Mouse (Mus musculus) left cerebral cortex, postnatal 14 days (tissue): ENCODE results near the gene Nsd1. TPM values are rescaled to one million over a fixed set of nuclear protein-coding genes. Genes with fewer than 3 reads are reported as not detected.

Experiments
- DNase-seq, 2 experiments: peaks; one replicate each; pipeline ENCODE4 v3.0.0; 2021 to 2022; ENCODE audit warnings: low spot score in 2 of 2, mixed read lengths in 1 of 2
- intact Hi-C: fragments of 180-260 bp; cut with DNase I; formaldehyde crosslinking; loops from one replicate; pipeline ENCODE4 v1.15.1; 2025
- total RNA-seq, 2 experiments: library from RNA; stranded (reverse); gene quantifications; 2 replicates each; pipeline ENCODE4 v1.2.3; 2021

The Nsd1 gene
- total RNA-seq, 2 experiments from 2014 or later = 135 to 140 TPM

DNA sequence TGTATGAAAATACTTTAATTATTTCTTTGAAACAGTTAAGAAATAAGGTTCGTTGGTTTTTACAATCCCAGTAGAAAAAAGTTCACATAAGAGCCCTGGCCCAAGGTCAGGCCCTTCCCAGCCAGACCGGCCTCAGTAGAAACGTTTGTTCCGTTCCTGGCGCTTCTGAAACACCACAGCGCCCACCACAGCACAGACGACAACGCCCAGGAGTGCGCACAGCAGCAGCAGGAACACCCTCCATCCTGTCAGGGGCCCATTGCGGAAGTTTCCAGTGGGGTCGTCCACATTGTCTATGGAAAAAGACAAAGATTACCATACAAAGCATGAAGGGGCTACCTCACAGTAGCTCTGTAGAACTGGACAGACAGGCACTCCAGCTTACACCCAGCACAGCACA, 137.2 kb downstream of the Nsd1 start:
- intact Hi-C loops = no loop called here
- no peak for DNase-seq

DNA sequence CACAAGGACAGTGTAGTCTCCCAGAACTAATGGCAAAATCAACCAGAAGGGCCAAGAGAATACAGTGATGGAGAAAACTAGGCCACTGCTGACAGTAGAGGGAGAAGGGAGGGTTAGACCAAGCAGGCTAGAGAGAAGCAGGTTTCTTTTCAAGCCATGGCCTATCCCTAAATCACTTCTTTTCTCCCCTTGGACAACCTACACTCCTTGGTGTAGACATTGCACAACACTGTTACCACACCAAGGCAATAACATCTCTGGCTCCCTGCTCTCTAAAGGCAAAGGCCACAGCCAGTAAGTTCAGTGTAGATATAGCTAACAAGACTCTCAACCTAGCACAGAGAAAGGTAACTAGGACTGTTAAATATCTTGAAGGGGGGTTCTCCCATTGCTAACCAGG, 151.6 kb downstream of the Nsd1 start:
- intact Hi-C loops = no loop called here
- no peak for DNase-seq

- no peak for DNase-seq
- intact Hi-C loops = no loop called here
These were observed 152.4 kb downstream of the Nsd1 start for GRCm38 (mm10) chr13:55361974-55362452.

GRCm38 (mm10) chr13:55362453-55363060, 153.0 kb downstream of the Nsd1 start, which contains the start of gene Lman2:
TSS of gene Lman2 (minus strand) at chr13:55362783.
- intact Hi-C loops = no loop called here
- DNase-seq = peak; percentile 98 to 99

Other genes starting within 250 kb of the Nsd1 start
- gene Hk3, start 188.4 kb upstream of the Nsd1 start, total RNA-seq = 1 to 10 TPM; 1.3 to 1.8 TPM
- gene Uimc1, start 109.5 kb upstream of the Nsd1 start, total RNA-seq = 10 to 100 TPM; 14.3 TPM
- gene Zfp346, start 104.5 kb upstream of the Nsd1 start, total RNA-seq = 10 to 100 TPM; 40.7 to 42.8 TPM
- gene Gm17617, start 76.2 kb upstream of the Nsd1 start, total RNA-seq = not detected
- under 1 TPM; 0.11 to 0.25 TPM for gene Fgfr4, start 57.1 kb upstream of the Nsd1 start, total RNA-seq
- 100 to 1,000 TPM; 161 to 168 TPM for gene Prelid1, start 110.7 kb downstream of the Nsd1 start, total RNA-seq
- 10 to 100 TPM; 73.7 to 74.0 TPM for gene Rab24, start 112.2 kb downstream of the Nsd1 start, total RNA-seq
- 1 to 10 TPM; 1.2 to 1.6 TPM for gene Mxd3, start 120.0 kb downstream of the Nsd1 start, total RNA-seq
- gene Lman2, start 153.0 kb downstream of the Nsd1 start, total RNA-seq = 10 to 100 TPM; 47.5 to 51.0 TPM
- gene Rgs14, start 159.9 kb downstream of the Nsd1 start, total RNA-seq = 10 to 100 TPM; 33.3 to 35.4 TPM
- gene Slc34a1, start 188.4 kb downstream of the Nsd1 start, total RNA-seq = under 1 TPM in 1 of 2 experiments, not detected in 1; 0.72 TPM
- under 1 TPM in 1 of 2 experiments, not detected in 1; 0.70 TPM for gene Pfn3, start 205.4 kb downstream of the Nsd1 start, total RNA-seq
- under 1 TPM in 1 of 2 experiments, not detected in 1; 0.30 TPM for gene F12, start 217.0 kb downstream of the Nsd1 start, total RNA-seq
- 10 to 100 TPM; 67.5 to 67.8 TPM for gene Grk6, start 235.3 kb downstream of the Nsd1 start, total RNA-seq